Mouse (Mus musculus) frontal cortex, postnatal 36 days (tissue): Measurements from ENCODE around the gene Clec4d.
"Not testable (repeated sequence)": the region's sequence is repeated elsewhere in the genome, so short reads cannot be mapped to it uniquely, and the experiment has no call there.

Source experiments
- DNase-seq, 2 experiments: peaks; one replicate each; pipeline ENCODE4 v3.0.0; 2022; ENCODE audit warnings: low spot score in 2 of 2

Gene Clec4d

DNA sequence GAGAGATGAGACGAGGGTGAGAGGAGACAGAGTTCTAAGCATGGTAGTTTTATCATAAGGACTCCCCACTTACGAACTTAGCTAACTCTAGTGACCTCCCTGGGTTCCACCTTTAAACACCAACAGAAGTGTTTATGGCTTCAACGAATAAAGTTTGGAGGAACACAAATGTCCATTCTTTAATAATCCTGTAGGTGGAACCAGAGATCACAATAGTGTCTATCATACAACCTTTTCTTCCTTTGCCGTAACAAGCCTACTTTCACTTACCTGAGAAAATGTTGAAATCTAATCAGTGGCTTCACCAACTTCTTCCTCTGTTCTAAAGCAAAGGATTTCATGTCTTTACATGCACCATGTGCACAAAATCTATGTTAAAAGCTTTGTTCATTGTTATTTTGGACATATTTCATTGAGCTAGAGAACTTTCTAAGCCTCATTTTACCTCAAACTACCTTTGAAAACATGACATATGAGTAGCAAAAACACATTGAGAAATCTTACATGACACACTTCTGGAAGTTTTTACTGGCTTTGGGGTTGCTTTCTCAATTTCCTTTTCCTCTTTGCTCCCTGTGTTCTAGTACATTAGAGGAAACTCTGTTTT lies at the start of gene Clec4d:
TSS of gene Clec4d (plus strand) at position 557 of the 607 bp plus-strand sequence.
- no peak for DNase-seq

DNA sequence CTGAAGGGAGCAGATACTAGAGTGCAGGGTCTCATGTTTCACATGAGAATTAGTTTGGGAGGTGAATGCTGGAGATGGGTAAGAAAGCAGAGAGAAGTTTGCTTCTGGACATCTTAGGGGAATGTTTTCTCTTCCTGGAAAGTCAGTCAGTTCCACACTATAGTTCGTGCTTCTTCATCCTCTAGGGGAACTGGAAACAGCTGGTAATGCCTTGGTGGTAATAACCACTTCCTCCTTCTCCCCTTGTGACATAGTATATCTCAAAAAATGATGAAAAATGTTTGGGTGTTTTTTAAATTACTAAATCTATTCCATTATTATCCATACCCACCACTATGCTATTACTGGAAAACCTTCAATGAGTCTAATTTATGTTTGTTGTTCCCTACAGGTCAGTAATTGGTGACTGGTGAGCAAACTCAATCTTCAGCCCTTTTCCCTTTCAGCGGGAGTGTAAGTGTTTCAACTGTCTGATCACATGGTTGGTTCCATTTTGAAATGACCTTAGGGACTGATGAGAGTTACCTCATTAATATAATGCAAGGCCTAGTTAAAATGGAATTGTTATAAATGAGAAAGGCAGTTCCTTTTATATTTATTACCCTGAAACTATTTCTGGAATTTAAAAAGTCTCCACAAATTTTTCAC lies 34.3 kb upstream of the Clec4d start:
- DNase-seq, result no peak

DNA sequence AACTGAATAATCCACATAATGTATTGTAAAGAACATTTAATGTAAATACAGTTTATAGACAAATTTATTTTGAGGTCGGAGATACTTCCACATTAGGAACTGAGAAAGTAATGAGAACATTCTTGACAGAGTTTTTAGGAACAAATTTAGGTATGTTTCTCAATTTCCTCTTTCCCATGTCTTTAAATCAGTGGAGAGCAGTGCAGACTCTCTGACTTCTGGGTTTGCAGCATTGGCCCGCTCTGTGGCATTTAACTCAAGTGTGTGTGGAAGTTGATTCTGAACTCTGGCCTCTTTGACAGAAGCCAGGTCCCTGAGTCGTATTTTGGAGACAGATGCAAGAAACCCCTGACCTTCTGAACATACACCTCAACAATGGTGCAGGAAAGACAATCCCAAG lies 32.3 kb upstream of the Clec4d start, which contains the start of gene Clec4n:
TSS of gene Clec4n (plus strand) at position 200 of the 400 bp plus-strand sequence.
- DNase-seq, result no peak

DNA sequence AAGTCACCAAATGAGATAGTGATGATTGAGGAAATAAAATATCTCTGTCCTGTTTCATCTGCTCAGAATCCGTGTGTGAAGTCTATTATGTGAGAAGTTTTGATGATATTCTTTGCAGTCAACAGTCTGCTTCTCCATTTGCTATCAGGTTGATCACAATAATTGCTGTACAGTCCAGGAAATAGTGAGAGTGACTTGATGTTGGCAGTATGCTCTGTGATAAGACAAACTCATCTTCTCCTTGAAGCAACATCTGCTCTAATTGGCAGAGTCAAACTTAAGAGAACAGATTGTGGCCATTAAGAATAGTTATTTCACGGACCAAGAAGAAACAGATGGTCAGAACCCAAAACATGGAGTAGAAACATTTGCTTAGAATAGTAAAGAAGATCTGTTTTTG lies 30.8 kb upstream of the Clec4d start:
- DNase-seq, result no peak

DNA sequence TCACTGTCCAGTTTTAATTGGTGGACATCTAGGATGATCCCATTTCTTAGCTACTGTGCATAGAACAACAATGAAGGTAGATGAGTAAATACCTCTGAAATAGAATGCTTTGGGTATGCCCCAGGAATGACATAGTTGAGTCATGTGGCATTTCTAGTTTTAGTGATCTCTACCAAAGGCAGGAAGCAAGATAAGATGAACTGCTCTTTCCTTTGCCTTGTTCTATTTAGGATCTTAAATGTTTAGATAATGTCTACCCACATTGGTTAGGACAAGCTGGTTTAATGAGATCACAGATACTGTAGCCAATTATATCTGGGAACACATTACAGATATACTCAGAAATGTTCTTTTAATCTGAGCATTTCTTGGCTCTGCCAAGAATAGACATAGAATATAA lies 24.3 kb upstream of the Clec4d start:
- no peak for DNase-seq

DNA sequence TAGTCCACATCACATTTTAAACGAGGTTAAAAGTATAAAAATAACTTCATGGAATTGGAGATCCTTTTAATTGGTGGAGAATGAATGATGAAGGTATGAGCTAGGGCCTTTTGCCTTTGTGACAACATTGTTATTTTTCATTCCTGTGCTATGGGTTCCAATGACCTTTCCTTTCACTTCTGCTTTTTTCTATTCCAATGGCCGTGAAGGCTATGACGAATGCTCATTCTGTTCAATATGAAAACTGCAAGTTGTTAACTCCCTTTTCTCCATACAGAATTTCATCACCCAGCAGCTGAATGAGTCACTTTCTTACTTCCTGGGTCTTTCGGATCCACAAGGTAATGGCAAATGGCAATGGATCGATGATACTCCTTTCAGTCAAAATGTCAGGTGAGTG lies 17.7 kb upstream of the Clec4d start:
- DNase-seq, result no peak

DNA sequence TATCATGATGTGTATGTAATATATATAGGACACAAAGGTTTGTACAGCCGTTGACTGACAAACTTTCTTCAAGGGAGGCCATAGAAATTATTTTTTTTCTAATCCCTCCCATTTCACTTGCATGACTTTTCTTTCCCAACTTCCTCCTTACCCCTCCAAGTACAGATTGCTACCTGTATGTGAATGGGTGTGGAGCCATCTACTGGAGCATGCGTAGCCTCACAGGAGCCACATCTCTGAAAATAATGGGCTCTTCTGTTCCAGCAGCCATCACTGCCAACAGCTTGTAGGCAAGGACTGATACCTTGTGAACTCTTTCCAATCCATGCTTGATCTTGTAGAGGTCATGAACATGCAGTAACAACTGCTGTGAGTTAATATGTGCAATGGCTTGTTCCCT lies 13.0 kb upstream of the Clec4d start:
- not testable (repeated sequence) for DNase-seq

DNA sequence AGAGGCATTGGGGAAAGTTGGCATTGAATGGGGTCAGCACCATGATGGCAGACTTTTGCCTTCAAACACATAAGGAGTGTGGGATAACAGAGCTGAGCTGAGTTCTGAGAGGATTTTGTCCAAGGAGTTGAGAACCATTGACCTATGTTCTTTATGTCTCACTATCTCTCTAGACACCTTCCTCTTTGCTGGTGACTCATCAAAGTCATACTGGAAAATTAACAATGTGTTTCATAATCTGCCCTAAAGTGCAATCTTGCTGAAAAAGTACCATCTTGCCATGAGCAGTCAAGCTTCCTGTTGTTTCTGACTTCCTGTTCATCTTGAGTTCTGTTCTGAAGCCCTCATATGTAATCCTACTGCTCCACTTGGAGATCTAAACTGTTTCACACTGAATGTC lies 9.2 kb upstream of the Clec4d start:
- DNase-seq, result no peak

DNA sequence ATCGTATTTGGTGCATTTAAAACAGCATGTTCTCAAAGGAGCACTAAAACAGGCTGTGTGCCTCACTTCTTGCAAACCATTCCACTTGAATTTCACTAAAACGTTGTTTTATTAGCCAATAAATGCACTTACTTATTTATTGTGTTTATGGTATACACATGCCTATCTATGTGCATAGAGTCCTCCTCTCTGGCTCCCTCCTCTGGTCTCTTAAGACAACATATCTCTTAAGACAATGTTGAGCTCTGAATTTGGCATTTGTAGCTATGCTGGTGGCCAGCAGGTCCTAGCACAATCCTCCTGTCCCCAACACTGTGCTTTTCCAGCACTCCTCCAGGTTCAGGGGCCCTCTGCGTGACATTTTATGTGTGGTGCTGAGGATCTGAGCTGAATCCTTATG lies 3.0 kb upstream of the Clec4d start:
- DNase-seq, result no peak

DNA sequence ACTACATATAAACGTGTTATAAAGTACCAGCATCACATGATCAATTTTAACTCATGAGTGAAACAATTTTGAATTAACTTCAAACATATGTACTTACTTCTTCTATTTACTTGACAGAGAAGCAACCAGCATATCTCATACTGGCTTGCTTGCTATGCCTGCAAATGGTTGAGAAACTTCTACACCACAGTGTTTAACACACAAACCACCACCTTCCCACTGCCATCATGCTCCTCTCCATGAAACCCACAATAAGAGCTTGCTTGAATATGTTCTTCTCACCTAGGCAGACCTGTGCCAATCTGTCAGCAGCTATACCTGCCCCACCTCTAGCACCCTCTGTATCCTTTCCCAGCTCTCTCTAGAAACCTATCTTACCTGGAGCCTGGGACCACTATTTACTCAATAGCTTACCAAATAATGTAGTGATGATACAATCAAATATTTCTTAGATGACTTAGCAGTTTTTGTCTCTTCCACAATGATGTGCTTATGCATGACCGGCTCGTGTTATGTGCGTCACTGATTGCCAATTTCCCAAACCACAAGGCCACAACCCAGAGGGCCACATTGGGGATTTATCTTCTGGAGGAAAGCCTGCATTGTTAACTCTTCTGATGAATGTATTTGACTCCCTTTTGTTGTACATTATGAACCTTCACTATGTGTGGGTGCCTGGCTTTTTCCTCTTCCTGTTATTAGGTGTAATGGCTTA lies 1.9 kb upstream of the Clec4d start:
- no peak for DNase-seq

DNA sequence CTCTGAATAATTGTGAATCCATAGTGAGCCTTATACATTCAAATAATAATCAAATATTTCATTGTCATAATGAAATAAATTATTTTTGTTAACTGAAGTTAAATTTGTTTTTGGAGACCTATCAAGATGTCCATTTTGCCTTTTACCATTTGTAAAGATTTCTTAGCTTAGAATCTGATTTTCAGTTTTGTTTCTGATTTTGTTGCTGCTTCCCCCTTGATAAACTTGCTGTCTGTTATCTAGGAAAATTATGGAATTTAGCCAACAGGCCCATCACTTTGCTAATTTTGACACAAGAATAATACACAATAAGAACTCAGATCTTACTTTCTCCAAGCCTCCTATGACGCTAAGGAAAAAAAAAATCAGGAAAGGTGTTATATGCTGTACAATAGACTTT lies 1.0 kb upstream of the Clec4d start:
- no peak for DNase-seq

DNA sequence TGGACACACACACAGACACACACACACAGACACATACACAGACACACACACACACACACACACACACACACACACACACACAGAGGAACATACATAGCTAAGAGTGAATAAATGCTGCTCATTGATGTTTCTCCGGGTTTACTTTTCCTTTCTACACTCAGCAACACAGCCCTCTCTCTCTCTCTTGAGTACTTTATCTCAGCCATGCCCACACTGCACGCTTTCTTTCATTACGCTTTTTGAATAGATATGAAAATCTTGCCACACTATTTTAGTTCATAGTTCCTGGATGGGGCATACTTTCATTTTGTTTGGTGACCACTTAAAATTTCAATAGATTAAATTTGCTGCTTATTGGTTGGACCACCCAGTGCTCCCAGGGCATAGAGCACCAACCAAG lies 2.3 kb downstream of the Clec4d start:
- no peak for DNase-seq

DNA sequence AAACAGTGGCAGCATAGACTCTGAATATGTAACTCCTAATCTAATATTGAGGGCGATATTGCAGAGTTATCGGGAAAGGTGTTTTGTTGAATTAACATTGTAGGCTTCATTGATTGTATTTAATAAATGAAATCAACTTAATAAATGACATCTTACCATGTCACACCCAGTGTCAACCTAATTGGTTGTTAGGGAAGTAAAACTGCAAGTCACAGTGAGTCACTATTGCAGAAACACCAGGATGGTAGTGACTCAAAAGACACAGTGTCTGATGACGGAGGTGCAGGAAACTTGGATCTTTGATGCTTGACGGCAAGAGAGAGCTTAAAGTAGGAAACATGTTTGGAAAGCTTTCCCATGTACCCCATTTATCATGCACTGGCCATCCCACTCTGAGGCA lies 3.9 kb downstream of the Clec4d start:
- no peak for DNase-seq

DNA sequence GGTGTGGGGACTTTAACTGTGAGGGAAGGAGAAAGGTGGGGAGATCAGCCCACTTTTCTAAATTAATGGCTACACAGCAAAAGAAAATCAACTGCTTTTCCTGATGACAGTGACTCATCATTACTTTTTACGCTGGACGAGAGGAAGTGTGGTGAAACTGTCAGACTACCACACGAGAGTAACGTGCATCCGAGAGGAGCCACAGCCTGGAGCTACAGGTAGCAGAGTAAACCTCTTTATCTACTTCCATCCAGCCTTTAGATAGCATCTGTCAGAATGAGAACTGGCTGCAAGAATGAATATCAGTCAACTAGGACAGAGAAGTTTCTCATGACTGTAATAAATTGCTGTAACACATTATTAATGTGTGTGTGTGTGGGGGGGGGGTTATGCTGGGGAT lies 5.0 kb downstream of the Clec4d start:
- DNase-seq, result no peak

DNA sequence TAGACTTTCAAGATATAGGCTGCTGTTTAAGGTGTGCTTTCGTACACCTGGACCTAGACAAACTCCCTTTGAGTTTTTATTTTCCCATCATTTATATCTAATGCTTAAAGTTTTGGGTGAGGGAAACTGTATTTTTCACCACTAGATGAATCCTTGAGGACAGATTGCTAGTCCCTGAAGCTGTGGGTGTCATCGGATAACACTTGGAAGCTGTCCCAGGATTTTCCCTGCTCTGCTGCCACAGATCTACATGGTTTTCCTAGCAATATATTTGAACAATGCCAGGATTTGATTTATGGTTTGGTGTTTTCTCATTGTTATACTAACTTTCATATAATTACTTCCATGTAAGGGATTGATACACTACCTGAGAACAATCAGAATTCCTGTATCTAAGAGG lies 17.5 kb downstream of the Clec4d start:
- peak; percentile 11 to 38 for DNase-seq

DNA sequence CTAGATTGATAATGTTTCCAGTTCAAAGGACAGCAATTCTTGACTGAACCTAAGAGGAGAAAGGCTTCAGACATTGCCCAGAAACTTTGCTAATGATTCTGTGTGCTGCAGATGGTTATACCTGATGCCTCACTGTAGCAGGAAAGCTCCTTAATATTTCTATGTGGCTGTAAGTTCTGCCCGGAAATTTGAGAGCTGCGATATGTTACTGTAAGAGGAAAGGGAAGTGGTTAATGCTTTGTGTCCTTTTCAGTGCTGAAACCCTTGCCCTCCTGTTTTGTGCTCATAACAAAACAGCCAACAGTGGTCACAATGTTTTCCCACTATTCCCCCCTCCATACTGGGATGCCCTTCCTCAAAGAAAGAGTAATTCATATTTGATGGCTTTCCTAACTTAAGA lies 24.4 kb downstream of the Clec4d start:
- no peak for DNase-seq

DNA sequence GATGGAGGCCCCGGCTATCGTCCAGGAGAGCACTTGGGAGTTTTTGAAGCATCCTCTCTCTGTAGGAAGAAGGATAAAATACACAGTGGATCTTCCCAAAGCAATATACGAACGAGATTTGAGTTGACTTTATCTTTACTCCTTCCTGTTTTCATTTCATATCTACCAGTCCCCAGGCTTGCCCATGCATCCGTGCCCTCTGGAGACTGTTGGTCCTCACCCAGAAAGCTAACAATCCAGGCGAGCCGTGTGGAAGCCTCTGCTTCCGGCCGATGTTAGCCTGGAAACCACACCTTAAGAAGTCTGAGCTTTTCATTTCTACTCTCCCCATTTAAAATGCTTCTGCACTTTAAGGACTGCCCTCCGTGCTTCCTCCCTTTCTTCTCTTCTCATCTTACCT lies 27.0 kb downstream of the Clec4d start:
- no peak for DNase-seq

DNA sequence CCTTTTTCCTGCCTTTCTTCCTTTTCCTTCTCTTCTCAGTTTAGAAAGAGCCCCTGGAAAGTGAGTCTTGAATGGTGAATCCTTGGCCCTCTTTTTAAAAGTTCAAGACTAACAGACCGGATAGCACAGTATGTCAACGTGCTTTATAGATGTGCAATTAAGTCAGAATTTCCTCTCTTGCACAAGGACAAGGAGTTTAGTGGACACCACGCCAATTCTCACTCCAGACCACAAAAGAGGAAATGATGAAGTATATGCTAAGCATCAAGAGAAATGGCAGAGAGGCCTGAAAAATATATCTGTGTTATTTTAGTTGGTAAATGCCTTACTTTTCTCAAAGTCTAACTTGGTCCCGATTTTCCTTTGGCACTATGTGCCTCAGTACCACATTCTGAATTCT lies 27.8 kb downstream of the Clec4d start, which contains the start of gene Clec4e:
TSS of gene Clec4e (minus strand) at position 118 of the 400 bp plus-strand sequence.
- no peak for DNase-seq

DNA sequence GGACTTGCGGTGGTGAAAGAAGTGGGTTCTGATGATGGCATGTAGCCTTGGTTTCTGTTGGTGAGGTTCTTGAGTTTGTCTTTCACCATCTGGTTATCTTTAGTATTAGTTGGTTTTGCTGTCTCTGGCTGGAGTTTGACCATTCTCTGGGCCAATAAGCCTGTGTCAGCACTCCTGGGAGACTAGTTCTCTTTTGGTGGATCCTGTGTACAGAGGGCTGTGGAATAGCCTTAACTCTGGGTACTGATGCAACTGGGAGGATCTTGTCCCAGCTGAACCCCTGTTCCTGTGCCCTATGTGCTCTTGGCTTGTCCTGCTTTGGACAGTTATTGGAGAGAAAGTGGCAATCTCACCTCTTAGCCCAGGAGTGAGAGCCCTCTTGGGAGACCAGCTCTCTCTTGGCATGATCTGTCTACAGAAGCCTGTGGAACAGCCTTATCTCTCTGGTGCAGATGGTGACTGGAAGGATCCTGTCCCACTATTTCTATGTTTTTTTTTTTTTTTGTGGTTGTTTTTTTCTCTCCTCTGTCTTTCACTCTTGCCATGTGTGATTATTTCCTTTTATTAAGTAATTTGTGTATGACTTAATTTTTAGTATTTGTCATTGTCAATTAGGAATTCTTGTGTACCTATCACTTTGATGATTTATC lies 31.0 kb downstream of the Clec4d start:
- DNase-seq, result no peak

DNA sequence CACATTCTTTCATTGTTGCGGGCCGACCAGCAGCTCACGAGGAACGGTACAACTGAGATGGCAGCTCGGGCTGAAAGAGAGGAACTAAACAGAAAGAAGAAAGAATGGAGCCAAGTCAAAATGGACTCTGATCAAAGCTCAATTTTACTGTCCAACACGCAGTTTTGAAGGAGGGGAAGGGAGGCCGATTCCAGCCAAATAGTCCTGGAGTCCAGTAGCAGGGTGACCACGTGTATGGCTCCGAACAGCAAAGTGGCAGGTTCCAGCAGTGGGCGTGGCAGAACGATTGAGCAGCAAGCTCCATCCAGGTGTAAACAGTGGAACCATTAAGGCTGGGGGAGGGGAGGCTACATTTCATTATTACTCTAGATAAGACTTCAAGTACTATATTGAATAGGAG lies 31.6 kb downstream of the Clec4d start:
- not testable (repeated sequence) for DNase-seq

DNA sequence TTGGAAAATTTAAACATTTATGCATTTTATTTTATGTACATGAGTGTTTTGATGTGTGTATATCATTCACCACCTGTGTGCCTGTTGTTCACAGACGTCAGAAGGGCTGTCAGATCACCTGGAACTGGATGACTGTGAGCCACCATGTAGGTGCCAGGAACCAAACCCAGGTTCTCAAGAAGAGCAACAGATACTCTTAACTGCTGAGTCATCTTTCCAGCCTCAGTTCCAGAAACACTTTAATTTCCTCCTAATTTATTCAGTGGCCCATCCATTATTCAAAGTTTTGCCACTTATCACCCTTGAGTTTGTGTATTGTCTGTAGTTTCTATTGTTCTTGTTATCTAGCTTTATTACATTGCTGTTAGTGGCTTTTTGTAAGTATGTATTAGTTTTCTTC lies 34.8 kb downstream of the Clec4d start:
- DNase-seq, result no peak

DNA sequence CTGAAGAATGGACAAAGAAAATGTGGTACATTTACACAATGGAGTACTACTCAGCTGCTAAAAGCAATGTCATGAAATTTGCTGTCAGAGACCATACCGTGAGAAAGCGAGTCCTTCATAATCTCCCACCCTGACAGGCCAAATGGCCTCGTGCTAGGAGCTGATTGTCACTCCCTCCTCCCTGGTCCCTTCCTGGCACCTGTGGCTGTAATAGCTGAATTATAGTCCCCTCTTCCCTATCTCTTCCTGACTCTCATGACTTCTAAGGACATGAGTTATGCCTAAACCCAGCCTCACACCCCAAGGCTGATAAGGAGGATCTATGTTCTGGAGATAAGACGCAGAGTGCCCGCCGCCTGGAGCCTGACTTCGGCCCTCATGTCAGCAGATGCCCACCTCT lies 44.4 kb downstream of the Clec4d start:
- not testable (repeated sequence) for DNase-seq

DNA sequence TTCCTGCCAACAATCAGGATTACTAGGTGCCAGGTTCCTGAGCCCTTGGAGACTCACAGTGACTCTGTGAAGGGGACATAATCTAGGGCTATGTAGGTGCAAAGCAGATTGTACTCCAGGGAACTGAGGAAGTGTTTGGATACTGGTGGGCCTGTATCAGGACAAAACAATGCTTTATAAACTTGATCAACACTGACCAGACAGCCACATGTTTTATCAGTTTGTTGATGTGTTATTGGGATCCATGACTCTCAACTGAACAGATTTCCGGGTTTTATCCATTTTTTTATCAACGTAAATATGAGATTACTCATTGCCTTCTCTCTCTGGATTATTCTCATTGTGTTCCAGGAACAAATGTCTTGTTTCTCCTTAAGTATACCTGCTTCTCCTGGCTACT lies 46.1 kb downstream of the Clec4d start, which contains the start of gene Vmn2r19:
TSS of gene Vmn2r19 (plus strand) at position 301 of the 400 bp plus-strand sequence.
- no peak for DNase-seq
